Mouse (Mus musculus): ENCODE measurements around the gene Prkce.

GRCm38 (mm10) chr17:86435984-86436383, 268.4 kb downstream of the Prkce start:
- TF ChIP-seq CTCF (IDR thresholded peaks at IDR 0.05; ENCODE audit: low read depth) = no peak
- no peak for TF ChIP-seq EP300 (IDR thresholded peaks at IDR 0.05; ENCODE audit: low read depth)
